In the genomic region with DNA sequence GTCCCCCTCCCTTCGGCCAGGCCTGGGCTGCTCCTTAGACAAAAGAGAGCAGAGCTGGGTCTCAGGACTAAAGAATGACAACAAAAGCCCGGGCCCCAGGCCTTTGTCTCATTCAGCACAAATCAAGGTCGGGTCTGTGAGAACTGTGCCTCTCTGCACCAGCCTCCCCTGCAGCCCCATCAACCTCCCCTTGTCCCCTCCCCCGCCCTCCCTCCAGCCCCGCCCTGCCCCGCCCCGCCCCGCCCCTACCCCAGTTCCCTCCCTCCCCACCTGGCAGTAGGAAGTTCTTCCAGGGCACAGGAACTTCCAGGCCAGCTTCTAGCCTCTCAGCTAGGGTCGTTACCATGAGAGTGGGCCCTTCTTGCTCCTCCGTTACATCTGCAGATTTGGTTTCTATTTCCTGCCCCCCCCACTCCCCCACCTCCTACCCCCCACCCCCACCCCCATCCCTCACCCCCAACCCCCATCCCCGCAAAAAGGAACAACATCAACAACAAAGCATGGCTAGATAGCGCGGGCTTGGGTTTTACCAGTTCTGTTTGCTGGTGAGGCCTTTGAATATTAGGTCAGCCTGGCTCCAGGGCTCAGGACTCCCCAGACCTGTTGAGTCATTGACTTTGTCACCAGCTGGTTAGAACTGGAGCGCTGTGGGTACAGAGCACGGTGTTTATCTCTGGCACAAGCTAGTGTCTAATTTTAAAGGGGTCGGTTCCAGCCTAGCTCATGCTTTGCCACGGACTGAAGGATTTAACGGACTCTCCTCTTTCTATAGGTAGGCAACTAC, we compare ENCODE assay signal across 8 mouse cellular contexts.
DNase-seq lines count a peak whose midpoint lies in the region; ATAC-seq and TF ChIP-seq lines count a peak whose summit lies in the region.

No protein-coding gene starts in this region.

- peak overlapping the region; percentile 22 for H3K4me2 ChIP-seq in heart, embryonic 14.5 days (ENCODE audit: low read length)
- peak overlapping the region; percentile 15; the same call in 1 of the 2 replicates for H3K4me2 ChIP-seq in embryonic facial prominence, embryonic 12.5 days (replicated peaks)
- H3K4me2 ChIP-seq in midbrain, embryonic 11.5 days, result peak overlapping the region; percentile 10; the same call in 1 of the 2 replicates

- no peaks in the 10 kb centered on the region for H3K27me3 ChIP-seq in heart, embryonic 14.5 days (ENCODE audit: control insufficient read depth, insufficient read depth, low read length)
- H3K27me3 ChIP-seq in embryonic facial prominence, embryonic 12.5 days, result no peaks in the 10 kb centered on the region
- no peaks in the 10 kb centered on the region for H3K27me3 ChIP-seq in kidney, adult 2 months (replicated peaks; ENCODE audit: control insufficient read depth, insufficient read depth, low read length)
- no peaks in the 10 kb centered on the region for H3K27me3 ChIP-seq in midbrain, embryonic 11.5 days (ENCODE audit: control insufficient read depth, insufficient read depth, low read length)

- intact Hi-C loops in heart, postnatal 10 days (cut with DNase I), result no loop called here

- TF ChIP-seq CTCF in kidney, adult 2 months (conservative IDR thresholded peaks at IDR 0.05; ENCODE audit: insufficient read depth, insufficient read length, low read depth, low read length), result no peak

- WGBS in heart, embryonic 14.5 days, result 18% methylated on average over 16 of the region's 18 CpGs
- 7% methylated on average over 18 of the region's 18 CpGs for whole genome bisulfite sequencing in embryonic facial prominence, embryonic 12.5 days
- 41% methylated on average over 18 of the region's 18 CpGs for WGBS in kidney, adult 2 months
- WGBS in midbrain, embryonic 11.5 days, result 5% methylated on average over 15 of the region's 18 CpGs

- peak overlapping the region in 1 of 2 experiments; percentile 55; a peak in 1 of 4 replicates for H3K27ac ChIP-seq in heart, embryonic 14.5 days (replicated peaks in 1 of 2; ENCODE audit: control insufficient read depth in 1 of 2, insufficient read depth in 1 of 2, low read depth in 2 of 2, low read length in 2 of 2)
- peak overlapping the region; percentile 50; the same call in 1 of the 2 replicates for H3K27ac ChIP-seq in embryonic facial prominence, embryonic 12.5 days
- no peak overlapping the region for H3K27ac ChIP-seq in kidney, adult 2 months (ENCODE audit: insufficient read depth, low read depth, low read length)
- peak overlapping the region; percentile 80; the same call in 1 of the 2 replicates for H3K27ac ChIP-seq in midbrain, embryonic 11.5 days (ENCODE audit: low read depth, low read length)

- no peaks in the 10 kb centered on the region for H3K9me3 ChIP-seq in heart, embryonic 14.5 days (ENCODE audit: control insufficient read depth, low read length)
- no peaks in the 10 kb centered on the region for H3K9me3 ChIP-seq in embryonic facial prominence, embryonic 12.5 days
- no peaks in the 10 kb centered on the region for H3K9me3 ChIP-seq in midbrain, embryonic 11.5 days (ENCODE audit: control insufficient read depth, low read length)

- H3K9ac ChIP-seq in heart, embryonic 14.5 days (ENCODE audit: low read length), result no peak overlapping the region
- H3K9ac ChIP-seq in embryonic facial prominence, embryonic 12.5 days, result no peak overlapping the region
- H3K9ac ChIP-seq in midbrain, embryonic 11.5 days (ENCODE audit: low read length), result peak overlapping the region; percentile 50; the same call in 1 of the 2 replicates

- no peak for TF ChIP-seq POLR2A in kidney, adult 2 months (IDR thresholded peaks at IDR 0.05; ENCODE audit: low read depth, low read length)

- no peak for DNase-seq in heart, postnatal 10 days
- peak; percentile 33 for DNase-seq in kidney, adult 2 months
- DNase-seq in midbrain, embryonic 11.5 days (ENCODE audit: low spot score, missing footprints), result peak; percentile 97
- peak; percentile 63 for DNase-seq in thymus, postnatal 4 days
- DNase-seq in cerebellum, adult 9-10 months, result no peak
- DNase-seq in right cerebral cortex, postnatal 25 days, result no peak

- H3K36me3 ChIP-seq in heart, embryonic 14.5 days (ENCODE audit: control insufficient read depth, insufficient read depth, low read length), result no peaks in the 10 kb centered on the region
- no peaks in the 10 kb centered on the region for H3K36me3 ChIP-seq in embryonic facial prominence, embryonic 12.5 days
- no peaks in the 10 kb centered on the region for H3K36me3 ChIP-seq in kidney, adult 2 months (ENCODE audit: control insufficient read depth, insufficient read depth, low read length)
- H3K36me3 ChIP-seq in midbrain, embryonic 11.5 days (ENCODE audit: control insufficient read depth, insufficient read depth, low read length), result no peaks in the 10 kb centered on the region

- H3K4me3 ChIP-seq in heart, embryonic 14.5 days (ENCODE audit: control insufficient read depth in 1 of 2, insufficient read depth in 1 of 2, low read depth in 1 of 2, low read length in 2 of 2), result no peak overlapping the region
- no peak overlapping the region for H3K4me3 ChIP-seq in embryonic facial prominence, embryonic 12.5 days
- H3K4me3 ChIP-seq in kidney, adult 2 months (ENCODE audit: insufficient read depth, low read depth, low read length), result no peak overlapping the region
- no peak overlapping the region for H3K4me3 ChIP-seq in midbrain, embryonic 11.5 days (ENCODE audit: low read depth, low read length)

- H3K4me1 ChIP-seq in heart, embryonic 14.5 days (ENCODE audit: control insufficient read depth in 2 of 2, insufficient read depth in 2 of 2, low read length in 2 of 2), result peaks cover 11 to 21% of the 10 kb centered on the region in 2 experiments
- H3K4me1 ChIP-seq in embryonic facial prominence, embryonic 12.5 days, result peaks cover 24% of the 10 kb centered on the region
- H3K4me1 ChIP-seq in kidney, adult 2 months (ENCODE audit: control insufficient read depth, insufficient read depth, low read length), result no peaks in the 10 kb centered on the region
- H3K4me1 ChIP-seq in midbrain, embryonic 11.5 days (ENCODE audit: control insufficient read depth, insufficient read depth, low read length), result peaks cover 24% of the 10 kb centered on the region

- peak; percentile 47; the same call in 1 of the 2 replicates for ATAC-seq in heart, embryonic 14.5 days (ENCODE audit: insufficient number of reproducible peaks, insufficient read depth, low FRiP score, low read depth)
- peak; percentile 88 for ATAC-seq in embryonic facial prominence, embryonic 12.5 days (ENCODE audit: insufficient number of reproducible peaks, insufficient read depth, low FRiP score, low TSS enrichment)
- peak; percentile 96 for ATAC-seq in midbrain, embryonic 11.5 days (ENCODE audit: low FRiP score)

Comparison
In these comparisons a context has a peak if more than half of its experiments do, and no peak if none do; other contexts are left out.
1. DNase-seq: peak in kidney, adult 2 months (single experiment), midbrain, embryonic 11.5 days (single experiment) and thymus, postnatal 4 days (single experiment); none in heart, postnatal 10 days (0 of 2), cerebellum, adult 9-10 months (single experiment) and right cerebral cortex, postnatal 25 days (single experiment).
2. Peak in every context shown above with its lines, with median percentiles within 50 percentile points of each other: ATAC-seq and H3K4me2 ChIP-seq.